ENCODE assay signal across 16 mouse cellular contexts in genomic region chr9:37122381-37122780, GRCm38 (mm10). TPM values are rescaled to one million over a fixed set of nuclear protein-coding genes. Genes with fewer than 3 reads are reported as not detected.
DNase-seq lines count a peak whose midpoint lies in the region; ATAC-seq and TF ChIP-seq lines count a peak whose summit lies in the region.
"Had no signal": no experiment of that assay in that cellular context is flagged by ENCODE, and none has a peak within 500 bp of the region (broad histone marks: within the 10 kb centered on the region; RNA-seq: fewer than 3 reads in every experiment).

No protein-coding gene starts in this region.

- H3K9ac ChIP-seq in kidney, postnatal 0 days (ENCODE audit: low read depth, low read length): no peak overlapping the region
- H3K9ac ChIP-seq in neural tube, embryonic 12.5 days: no peak overlapping the region

- no peaks in the 10 kb centered on the region for H3K36me3 ChIP-seq in kidney, postnatal 0 days (ENCODE audit: insufficient read depth, low read length)
- H3K36me3 ChIP-seq in neural tube, embryonic 12.5 days: no peaks in the 10 kb centered on the region; the same call in 1 of the 2 replicates

- no peak overlapping the region for H3K4me2 ChIP-seq in kidney, postnatal 0 days (ENCODE audit: low read length)
- H3K4me2 ChIP-seq in neural tube, embryonic 12.5 days (replicated peaks): no peak overlapping the region; the same call in 1 of the 2 replicates

- 29% methylated on average over 1 of the region's 1 CpGs for WGBS in kidney, postnatal 0 days
- WGBS in neural tube, embryonic 12.5 days: 12% methylated on average over 1 of the region's 1 CpGs

- ATAC-seq in cerebellum, adult (ENCODE audit: insufficient number of reproducible peaks, low FRiP score, low TSS enrichment): no peak
- ATAC-seq in kidney, postnatal 0 days (replicated peaks; ENCODE audit: low FRiP score, low read depth): no peak
- peak; percentile 45; the same call in 1 of the 2 replicates for ATAC-seq in neural tube, embryonic 12.5 days (ENCODE audit: low FRiP score, low read depth)
- ATAC-seq: intestine, postnatal 0 days had no signal

- no peaks in the 10 kb centered on the region for H3K27me3 ChIP-seq in kidney, postnatal 0 days (ENCODE audit: insufficient read depth, low read length)
- peaks cover 19% of the 10 kb centered on the region; the same call in 1 of the 2 replicates for H3K27me3 ChIP-seq in neural tube, embryonic 12.5 days (replicated peaks)

- H3K9me3 ChIP-seq in kidney, postnatal 0 days (replicated peaks; ENCODE audit: low read length): no peaks in the 10 kb centered on the region
- no peaks in the 10 kb centered on the region for H3K9me3 ChIP-seq in neural tube, embryonic 12.5 days
- H3K9me3 ChIP-seq: megakaryocyte, embryonic 14.5 days had no signal

- no peak for TF ChIP-seq CTCF in kidney, postnatal 0 days (IDR thresholded peaks at IDR 0.05; ENCODE audit: low read depth)

- H3K27ac ChIP-seq in kidney, postnatal 0 days: 0 out of 2 replicates have a peak overlapping the region, but pooled peaks have one; percentile 16
- H3K27ac ChIP-seq in neural tube, embryonic 12.5 days: no peak overlapping the region

- peak; percentile 71 for DNase-seq in cerebellum, adult 11-12 months
- DNase-seq in kidney, postnatal 0 days (ENCODE audit: low spot score): no peak
- DNase-seq in kidney, adult 9 months: no peak
- DNase-seq in cerebellum, postnatal 36 days: peak; percentile 47 to 53
- no peak for DNase-seq in layer of hippocampus, adult 8-10 months (ENCODE audit: low spot score in 2 of 2)
- DNase-seq in adipocyte (ENCODE audit: low spot score): no peak
- DNase-seq: adrenal gland, postnatal 14 days; heart, postnatal 14 days; left cerebral cortex, postnatal 4 days; lung, adult 2 months; thymus, adult 2 months had no signal

- peaks cover 3% of the 10 kb centered on the region; the same call in 1 of the 2 replicates for H3K4me1 ChIP-seq in kidney, postnatal 0 days (replicated peaks; ENCODE audit: insufficient read depth, low read length)
- H3K4me1 ChIP-seq in neural tube, embryonic 12.5 days: peaks cover 31% of the 10 kb centered on the region
- H3K4me1 ChIP-seq: megakaryocyte, embryonic 14.5 days had no signal

- H3K4me3 ChIP-seq in kidney, postnatal 0 days (replicated peaks; ENCODE audit: low read depth, low read length): no peak overlapping the region
- H3K4me3 ChIP-seq in neural tube, embryonic 12.5 days: no peak overlapping the region
- H3K4me3 ChIP-seq: megakaryocyte, embryonic 14.5 days; myocyte had no signal

RNA-seq across cellular contexts. Expression of gene Pknox2, which starts 24.8 kb away (rescaled TPM):
- 6.0 and 8.2 TPM in 2 replicates for polyA plus RNA-seq in kidney, postnatal 0 days (2015; fragmentation: Nextera tagmentation; extraction: Ambion mirVana)
- polyA plus RNA-seq in neural tube, embryonic 12.5 days (2016; fragmentation: Nextera tagmentation; extraction: Ambion mirVana): 44.6 and 45.2 TPM in 2 replicates
- 10 to 100 TPM; 38.5 to 59.5 (median 43.0) TPM for total RNA-seq in layer of hippocampus, adult 8-10 months (2022)

Comparison
In these comparisons a context has a peak if more than half of its experiments do, and no peak if none do; other contexts are left out.
1. DNase-seq: peak in cerebellum, adult 11-12 months (single experiment) and cerebellum, postnatal 36 days (2 of 2); none in kidney, postnatal 0 days (single experiment), kidney, adult 9 months (single experiment), layer of hippocampus, adult 8-10 months (0 of 2) and adipocyte (single experiment).